Mouse (Mus musculus) ovary, postnatal 14 days (tissue): ENCODE data around the gene Erbb2.

Experiments used
- DNase-seq: peaks from one replicate; pipeline ENCODE4 v3.0.0; 2022; ENCODE audit warnings: low spot score

Erbb2 gene

GRCm38 (mm10) chr11:98485749-98486148 lies 73.5 kb downstream of the Erbb2 start:
- DNase-seq: no peak
